Mouse (Mus musculus) liver, embryonic 14.5 days (tissue): ENCODE measurements at regions not wholly inside any gene's neighbourhood (a gene's known extent, or its start where the extent isn't known, plus 50 kb on each side); places are given as distances from the start of the nearest gene placed in this dataset.
A peak's percentile ranks its signal among the peaks of the same experiment; 100 is the strongest.

Experiments used
- CTCF ChIP-seq: IDR thresholded peaks from 2 replicates; pipeline ENCODE4 v1.5.1; 2016; ENCODE audit warnings: antibody characterized with exemption, low read depth, control low read depth
- EP300 ChIP-seq: IDR thresholded peaks from 2 replicates; pipeline ENCODE4 v1.6.1; 2016; ENCODE audit warnings: antibody characterized with exemption, low read depth

GRCm38 (mm10) chr4:75819193-75819603 is 541.1 kb upstream of the Dmac1 start:
- no peak for TF ChIP-seq CTCF
- peak; percentile 76 for TF ChIP-seq EP300
